Mouse (Mus musculus): ENCODE data around the gene Bmper. TPM values are rescaled to one million over a fixed set of nuclear protein-coding genes. Genes with fewer than 3 reads are reported as not detected.
A peak's percentile ranks its signal among the peaks of the same experiment; 100 is the strongest.

Gene Bmper
- total and polyA plus RNA-seq, 2 experiments from 2014 or later: 3.9 to 4.5 TPM

DNA sequence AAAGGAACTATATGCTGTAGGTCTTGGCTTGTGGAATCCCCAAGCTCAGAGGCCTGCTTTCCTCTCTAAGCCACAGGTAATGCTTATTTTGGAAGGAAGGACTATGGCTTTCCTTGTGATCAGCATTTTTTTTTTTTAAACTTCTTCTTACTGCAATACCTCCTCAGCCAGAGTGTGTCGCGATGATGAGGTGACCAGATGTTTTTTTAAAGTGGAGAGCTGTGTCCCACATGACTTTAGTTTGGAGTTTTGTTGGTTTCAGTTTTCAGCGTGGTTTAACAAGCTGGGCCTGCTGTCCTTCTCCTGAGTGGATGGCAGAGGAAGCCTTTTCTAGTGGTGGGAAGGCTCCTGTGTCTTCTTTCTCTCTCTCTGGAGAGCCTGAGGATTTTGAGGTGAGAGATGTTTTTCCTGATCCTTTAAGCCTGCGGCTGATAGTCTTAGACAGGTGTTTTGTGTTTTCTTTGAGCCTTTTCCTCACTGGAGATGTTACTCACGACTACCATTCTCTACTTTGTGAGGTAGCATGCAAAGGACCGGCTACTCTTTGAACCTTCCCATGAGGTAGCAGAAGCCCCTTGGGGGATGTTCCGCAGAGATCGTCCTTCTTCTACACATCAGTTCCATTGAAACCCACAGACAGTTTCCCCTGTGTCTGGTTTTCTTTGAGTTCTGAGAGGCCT lies 74.8 kb downstream of the Bmper start:
- WGBS: 82% methylated on average over 8 of the region's 8 CpGs
- Histone ChIP-seq H3K4me3 (ENCODE audit: low read depth, low read length) (no peak overlapping the region), H3K4me2 (ENCODE audit: low read depth, low read length) (no peak overlapping the region), H3K4me1 (ENCODE audit: control insufficient read depth, insufficient read depth) (peaks cover 12% of the 10 kb centered on the region), H3K9me3 (replicated peaks; ENCODE audit: control insufficient read depth, low read length) (no peaks in the 10 kb centered on the region), H3K27me3 (ENCODE audit: control insufficient read depth, insufficient read depth, low read length) (no peaks in the 10 kb centered on the region), H3K36me3 (replicated peaks; ENCODE audit: control insufficient read depth, insufficient read depth, low read length) (no peaks in the 10 kb centered on the region; the same call in 1 of the 2 replicates), H3K27ac (ENCODE audit: low read depth) (no peak overlapping the region), H3K9ac (replicated peaks; ENCODE audit: low read depth, low read length) (no peak overlapping the region)
- DNase-seq (ENCODE audit: low spot score): no peak
- ATAC-seq (ENCODE audit: insufficient read depth, low read depth): no peak
- TF ChIP-seq CTCF (IDR thresholded peaks at IDR 0.05; ENCODE audit: low read depth) (no peak), EP300 (IDR thresholded peaks at IDR 0.05; ENCODE audit: low read depth) (no peak)

DNA sequence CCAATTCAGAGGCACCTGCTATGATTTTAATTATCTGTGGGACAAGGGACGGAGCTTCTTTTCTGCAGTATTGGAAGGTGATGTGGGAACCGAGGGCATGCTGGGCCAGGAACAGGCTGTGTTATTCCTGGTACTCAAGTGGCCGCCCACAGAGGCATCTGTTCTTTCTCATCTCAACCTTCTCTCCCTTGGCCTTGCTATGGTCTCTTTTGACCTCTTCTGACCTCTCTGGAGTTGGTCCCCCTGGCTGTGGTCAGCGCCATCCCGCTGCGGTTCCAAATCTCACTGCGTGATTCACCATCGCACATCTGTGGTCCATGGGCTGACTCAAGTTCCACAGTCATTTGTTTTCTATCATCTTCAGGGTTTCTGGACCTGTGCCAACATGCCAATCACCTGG lies 77.5 kb downstream of the Bmper start:
- TF ChIP-seq CTCF (IDR thresholded peaks at IDR 0.05; ENCODE audit: low read depth) (no peak), EP300 (IDR thresholded peaks at IDR 0.05; ENCODE audit: low read depth) (peak; percentile 68; the same call in 1 of the 2 replicates)
- DNase-seq (ENCODE audit: low spot score): peak; percentile 70
- H3K27ac ChIP-seq (ENCODE audit: low read depth): peak overlapping the region; percentile 48; the same call in 1 of the 2 replicates
- peak; percentile 89 for ATAC-seq (ENCODE audit: insufficient read depth, low read depth)
- no peak overlapping the region for H3K9ac ChIP-seq (replicated peaks; ENCODE audit: low read depth, low read length)
- H3K4me2 ChIP-seq (ENCODE audit: low read depth, low read length): no peak overlapping the region
- no peaks in the 10 kb centered on the region for H3K27me3 ChIP-seq (ENCODE audit: control insufficient read depth, insufficient read depth, low read length)
- no peaks in the 10 kb centered on the region for H3K9me3 ChIP-seq (replicated peaks; ENCODE audit: control insufficient read depth, low read length)
- H3K36me3 ChIP-seq (replicated peaks; ENCODE audit: control insufficient read depth, insufficient read depth, low read length): no peaks in the 10 kb centered on the region
- H3K4me3 ChIP-seq (ENCODE audit: low read depth, low read length): no peak overlapping the region
- H3K4me1 ChIP-seq (ENCODE audit: control insufficient read depth, insufficient read depth): peaks cover 16% of the 10 kb centered on the region
- 47% methylated on average over 8 of the region's 8 CpGs for WGBS

DNA sequence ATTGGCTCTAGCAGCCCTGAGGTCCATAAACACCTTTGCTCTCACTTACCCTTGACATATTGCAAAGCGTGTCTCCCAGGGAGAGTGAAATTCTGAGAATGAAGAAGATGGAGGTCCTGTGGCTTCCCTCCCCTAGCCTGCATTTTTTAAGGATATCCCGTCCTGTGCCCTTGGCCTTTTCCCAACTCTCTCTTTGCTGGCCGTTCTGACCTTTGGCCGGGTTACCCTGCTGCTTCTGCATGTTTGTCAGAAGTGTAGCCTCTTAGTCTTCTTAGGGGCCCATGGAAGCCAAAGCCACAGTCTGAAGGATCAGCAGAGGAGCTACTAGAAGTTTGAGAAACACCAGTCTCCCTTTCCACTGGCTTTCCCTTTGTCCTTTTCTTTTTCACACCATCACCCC lies 82.8 kb downstream of the Bmper start:
- 63% methylated on average over 4 of the region's 4 CpGs for WGBS
- Histone ChIP-seq H3K4me2 (ENCODE audit: low read depth, low read length) (no peak overlapping the region), H3K4me3 (ENCODE audit: low read depth, low read length) (no peak overlapping the region), H3K9me3 (replicated peaks; ENCODE audit: control insufficient read depth, low read length) (no peaks in the 10 kb centered on the region), H3K27me3 (ENCODE audit: control insufficient read depth, insufficient read depth, low read length) (no peaks in the 10 kb centered on the region), H3K36me3 (replicated peaks; ENCODE audit: control insufficient read depth, insufficient read depth, low read length) (no peaks in the 10 kb centered on the region), H3K9ac (replicated peaks; ENCODE audit: low read depth, low read length) (no peak overlapping the region), H3K4me1 (ENCODE audit: control insufficient read depth, insufficient read depth) (peaks cover 8% of the 10 kb centered on the region; the same call in 1 of the 2 replicates), H3K27ac (ENCODE audit: low read depth) (no peak overlapping the region)
- TF ChIP-seq EP300 (IDR thresholded peaks at IDR 0.05; ENCODE audit: low read depth) (no peak), CTCF (IDR thresholded peaks at IDR 0.05; ENCODE audit: low read depth) (no peak)
- DNase-seq (ENCODE audit: low spot score): no peak
- no peak for ATAC-seq (ENCODE audit: insufficient read depth, low read depth)

DNA sequence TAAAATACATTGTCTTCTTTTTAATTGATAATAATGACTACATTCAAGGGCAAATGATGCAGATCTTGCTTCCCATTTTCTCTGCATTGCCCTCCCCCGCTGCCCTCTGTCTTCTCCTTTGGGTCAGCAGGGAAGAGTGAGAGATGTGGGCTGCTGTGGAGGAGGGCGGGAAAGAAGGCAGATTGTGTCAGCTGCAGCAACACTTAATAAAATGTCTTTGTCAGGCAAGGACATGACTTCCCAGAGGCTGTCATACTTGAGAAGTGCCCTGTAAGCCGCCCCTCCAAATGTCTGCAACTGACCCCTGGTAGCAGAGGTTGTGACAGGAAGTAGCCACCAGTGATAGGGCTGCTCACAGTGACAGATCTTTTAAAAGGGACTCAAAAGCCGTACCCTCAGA lies 83.3 kb downstream of the Bmper start:
- Histone ChIP-seq H3K9me3 (replicated peaks; ENCODE audit: control insufficient read depth, low read length) (no peaks in the 10 kb centered on the region), H3K4me2 (ENCODE audit: low read depth, low read length) (no peak overlapping the region), H3K4me3 (ENCODE audit: low read depth, low read length) (no peak overlapping the region), H3K9ac (replicated peaks; ENCODE audit: low read depth, low read length) (no peak overlapping the region), H3K36me3 (replicated peaks; ENCODE audit: control insufficient read depth, insufficient read depth, low read length) (no peaks in the 10 kb centered on the region), H3K27ac (ENCODE audit: low read depth) (no peak overlapping the region), H3K27me3 (ENCODE audit: control insufficient read depth, insufficient read depth, low read length) (no peaks in the 10 kb centered on the region), H3K4me1 (ENCODE audit: control insufficient read depth, insufficient read depth) (0 out of 2 replicates have a peak, but pooled peaks cover 5% of the 10 kb centered on the region)
- ATAC-seq (ENCODE audit: insufficient read depth, low read depth) (no peak), DNase-seq (ENCODE audit: low spot score) (no peak)
- 59% methylated on average over 4 of the region's 4 CpGs for WGBS
- no peak for TF ChIP-seq CTCF (IDR thresholded peaks at IDR 0.05; ENCODE audit: low read depth)
- no peak for TF ChIP-seq EP300 (IDR thresholded peaks at IDR 0.05; ENCODE audit: low read depth)

DNA sequence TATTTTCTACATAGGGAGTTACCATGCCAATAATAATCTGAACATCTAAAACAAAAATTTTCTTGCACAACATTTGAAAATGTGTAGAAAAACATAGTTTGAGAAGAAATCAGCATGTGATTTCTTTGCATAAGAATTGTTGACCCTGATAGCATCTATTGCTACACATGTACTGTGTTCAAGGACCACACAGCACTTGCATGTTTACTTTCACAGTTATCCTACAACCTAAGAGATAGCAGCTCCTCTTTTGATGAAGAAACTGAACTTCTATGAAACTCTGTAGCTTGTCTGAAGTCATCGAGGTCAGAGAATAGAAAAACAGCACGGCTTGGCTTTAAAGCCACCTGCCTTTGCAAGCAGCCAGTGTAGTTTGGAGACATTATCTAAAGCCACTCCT lies 85.0 kb downstream of the Bmper start:
- 70% methylated on average over 2 of the region's 2 CpGs for WGBS
- TF ChIP-seq CTCF (IDR thresholded peaks at IDR 0.05; ENCODE audit: low read depth): no peak
- no peak for TF ChIP-seq EP300 (IDR thresholded peaks at IDR 0.05; ENCODE audit: low read depth)
- Histone ChIP-seq H3K27me3 (ENCODE audit: control insufficient read depth, insufficient read depth, low read length) (no peaks in the 10 kb centered on the region), H3K9me3 (replicated peaks; ENCODE audit: control insufficient read depth, low read length) (no peaks in the 10 kb centered on the region), H3K36me3 (replicated peaks; ENCODE audit: control insufficient read depth, insufficient read depth, low read length) (no peaks in the 10 kb centered on the region), H3K27ac (ENCODE audit: low read depth) (no peak overlapping the region), H3K4me3 (ENCODE audit: low read depth, low read length) (no peak overlapping the region), H3K4me1 (ENCODE audit: control insufficient read depth, insufficient read depth) (0 out of 2 replicates have a peak, but pooled peaks cover 5% of the 10 kb centered on the region), H3K4me2 (ENCODE audit: low read depth, low read length) (no peak overlapping the region), H3K9ac (replicated peaks; ENCODE audit: low read depth, low read length) (no peak overlapping the region)
- no peak for DNase-seq (ENCODE audit: low spot score)
- no peak for ATAC-seq (ENCODE audit: insufficient read depth, low read depth)

DNA sequence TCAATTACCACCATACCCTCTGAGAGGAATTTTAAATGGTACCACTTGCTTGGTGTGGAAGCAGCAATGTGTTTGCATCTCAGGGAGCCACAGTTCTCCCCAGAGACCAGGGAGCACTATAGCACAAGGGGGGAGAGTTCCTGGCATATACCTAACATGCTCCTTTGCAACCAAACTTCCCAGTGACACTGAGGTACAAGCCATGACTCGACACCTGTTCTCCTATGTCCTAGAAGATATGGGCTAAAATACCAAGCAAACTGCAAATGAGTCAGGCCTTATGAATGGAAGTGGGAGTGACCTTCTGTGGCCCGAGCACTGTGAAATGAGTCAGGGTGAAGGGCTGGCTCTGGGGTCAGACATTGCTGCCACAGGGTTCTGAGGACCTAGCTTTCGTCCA lies 88.1 kb downstream of the Bmper start:
- DNase-seq (ENCODE audit: low spot score): no peak
- 82% methylated on average over 3 of the region's 3 CpGs for WGBS
- no peaks in the 10 kb centered on the region for H3K36me3 ChIP-seq (replicated peaks; ENCODE audit: control insufficient read depth, insufficient read depth, low read length)
- no peak overlapping the region for H3K27ac ChIP-seq (ENCODE audit: low read depth)
- TF ChIP-seq CTCF (IDR thresholded peaks at IDR 0.05; ENCODE audit: low read depth) (no peak), EP300 (IDR thresholded peaks at IDR 0.05; ENCODE audit: low read depth) (no peak)
- H3K27me3 ChIP-seq (ENCODE audit: control insufficient read depth, insufficient read depth, low read length): no peaks in the 10 kb centered on the region
- no peak overlapping the region for H3K4me2 ChIP-seq (ENCODE audit: low read depth, low read length)
- no peaks in the 10 kb centered on the region for H3K4me1 ChIP-seq (ENCODE audit: control insufficient read depth, insufficient read depth)
- H3K9ac ChIP-seq (replicated peaks; ENCODE audit: low read depth, low read length): no peak overlapping the region
- no peak overlapping the region for H3K4me3 ChIP-seq (ENCODE audit: low read depth, low read length)
- H3K9me3 ChIP-seq (replicated peaks; ENCODE audit: control insufficient read depth, low read length): no peaks in the 10 kb centered on the region
- ATAC-seq (ENCODE audit: insufficient read depth, low read depth): no peak
